Mouse (Mus musculus) forebrain, embryonic 14.5 days (tissue): Measurements from ENCODE around the gene Tspoap1. TPM values are rescaled to one million over a fixed set of nuclear protein-coding genes. Genes with fewer than 3 reads are reported as not detected.
A peak's percentile ranks its signal among the peaks of the same experiment; 100 is the strongest.

ENCODE experiments used
- ATAC-seq: fragments of 200-750 bp; cut with Nextera tagmentation; 2 replicates; pipeline ENCODE4 v1.8.0; 2017; ENCODE audit warnings: mild to moderate bottlenecking, moderate library complexity
- DNase-seq: peaks from one replicate; pipeline ENCODE4 v3.0.0-alpha.2; 2015; ENCODE audit warnings: low spot score
- H3K27ac ChIP-seq: fragments of 300-500 bp; sonication (generic); 2 replicates; pipeline ENCODE4 v1.5.1; 2014; ENCODE audit warnings: low read depth, mild to moderate bottlenecking, control low read depth, low read length, moderate library complexity
- H3K27me3 ChIP-seq: fragments of 300-500 bp; sonication (generic); replicated peaks from 2 replicates; pipeline ENCODE4 v1.6.1; 2014; ENCODE audit warnings: low read length, control low read depth, mixed read lengths; ENCODE audit not compliant: control insufficient read depth, insufficient read depth
- H3K36me3 ChIP-seq: fragments of 300-500 bp; sonication (generic); 2 replicates; pipeline ENCODE4 v1.6.1; 2014; ENCODE audit warnings: low read length, control low read depth; ENCODE audit not compliant: control insufficient read depth, insufficient read depth
- H3K4me1 ChIP-seq: fragments of 300-500 bp; sonication (generic); 2 replicates; pipeline ENCODE4 v1.6.1; 2014; ENCODE audit warnings: antibody characterized with exemption, low read length, control low read depth; ENCODE audit not compliant: control insufficient read depth, insufficient read depth
- H3K4me2 ChIP-seq: fragments of 300-500 bp; sonication (generic); 2 replicates; pipeline ENCODE4 v1.6.1; 2014; ENCODE audit warnings: mild to moderate bottlenecking, control low read depth, low read length
- H3K4me3 ChIP-seq: fragments of 300-500 bp; sonication (generic); 2 replicates; pipeline ENCODE4 v1.5.1; 2014; ENCODE audit warnings: low read depth, low read length, control low read depth
- H3K9ac ChIP-seq: fragments of 300-500 bp; sonication (generic); 2 replicates; pipeline ENCODE4 v1.6.1; 2014; ENCODE audit warnings: mild to moderate bottlenecking, low read length, control low read depth, moderate library complexity
- H3K9me3 ChIP-seq: fragments of 300-500 bp; sonication (generic); replicated peaks from 2 replicates; pipeline ENCODE4 v1.6.1; 2016; ENCODE audit warnings: low read length, control low read depth, mixed read lengths; ENCODE audit not compliant: control insufficient read depth
- WGBS: fragments of 180-500 bp; shearing (Covaris S2); extraction: QIAGEN DNeasy Blood & Tissue Kit; methylation state at CpG from one replicate; pipeline ENCODE4 v1.1.7; 2014; 5-methylcytosine and 5-hydroxymethylcytosine counted together
- polyA plus RNA-seq: library from polyadenylated mRNA; unstranded; fragments of >200 nt; fragmentation: Nextera tagmentation; extraction: Ambion mirVana; gene quantifications from 2 replicates; pipeline ENCODE4 v1.2.1, GENCODE M21; 2014

Tspoap1 gene
- polyA plus RNA-seq, 1 experiment from 2014 or later: 13.5 TPM

DNA sequence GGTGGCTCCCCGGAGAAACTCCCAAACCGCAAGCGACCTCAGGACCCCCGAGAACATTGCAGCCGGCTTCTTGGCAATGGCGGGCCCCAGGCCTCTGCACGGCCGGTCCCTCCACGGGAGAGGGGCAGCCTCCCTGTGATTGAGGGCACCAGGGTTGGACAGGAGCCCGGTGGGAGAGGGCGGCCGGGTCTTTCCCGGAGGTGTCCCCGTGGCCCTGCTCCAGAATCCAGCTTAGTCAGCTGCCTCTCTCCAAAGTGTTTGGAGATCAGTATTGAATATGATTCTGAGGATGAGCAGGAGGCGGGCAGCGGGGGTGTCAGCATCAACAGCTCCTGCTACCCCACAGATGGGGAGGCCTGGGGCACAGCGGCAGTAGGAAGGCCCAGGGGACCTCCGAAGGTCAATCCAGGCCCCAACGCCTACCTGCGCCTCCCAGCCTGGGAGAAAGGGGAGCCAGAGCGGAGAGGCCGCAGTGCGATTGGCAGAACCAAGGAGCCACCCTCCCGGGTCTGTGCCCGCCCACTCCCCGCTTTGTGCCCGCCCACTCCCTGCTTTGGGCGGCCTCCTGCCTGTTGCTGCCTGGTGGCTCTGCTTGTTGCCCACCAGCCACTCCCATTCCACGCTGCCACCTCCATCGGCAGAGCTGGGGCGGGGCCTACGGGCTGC, 17.9 kb downstream of the Tspoap1 start:
- H3K4me2 ChIP-seq: peak overlapping the region; percentile 59
- no peak overlapping the region for H3K27ac ChIP-seq
- peak; percentile 66 for DNase-seq
- H3K9me3 ChIP-seq: no peaks in the 10 kb centered on the region
- WGBS: 5% methylated on average over 29 of the region's 32 CpGs
- peaks cover 39% of the 10 kb centered on the region for H3K36me3 ChIP-seq
- H3K9ac ChIP-seq: peak overlapping the region; percentile 58
- H3K4me1 ChIP-seq: peaks cover 6% of the 10 kb centered on the region; the same call in 1 of the 2 replicates
- ATAC-seq: peak; percentile 89
- peak overlapping the region; percentile 28 for H3K4me3 ChIP-seq
- H3K27me3 ChIP-seq: no peaks in the 10 kb centered on the region

DNA sequence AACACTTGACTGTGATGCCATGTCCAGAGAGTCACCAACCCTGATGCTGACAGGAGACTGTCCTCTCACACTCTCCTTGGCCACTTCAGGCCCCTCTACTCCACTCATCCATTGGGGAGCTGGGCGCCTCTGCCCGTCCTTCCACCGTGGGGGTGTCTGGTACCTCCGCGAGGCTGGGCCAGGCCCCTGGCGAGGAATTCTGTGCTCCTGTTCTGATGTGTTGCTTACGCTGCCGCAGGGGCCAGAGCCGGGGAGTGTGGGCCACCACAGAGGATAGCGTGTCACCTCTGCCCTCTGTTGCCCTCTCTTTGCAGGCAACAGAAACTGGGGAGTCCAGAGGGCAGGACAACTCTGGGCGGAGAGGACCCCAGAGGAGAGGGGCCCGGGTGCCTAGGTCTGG, 18.6 kb downstream of the Tspoap1 start:
- Histone ChIP-seq H3K27ac (no peak overlapping the region), H3K4me3 (no peak overlapping the region; the same call in 1 of the 2 replicates), H3K4me2 (peak overlapping the region; percentile 59; the same call in 1 of the 2 replicates), H3K27me3 (no peaks in the 10 kb centered on the region), H3K4me1 (peaks cover 6% of the 10 kb centered on the region; the same call in 1 of the 2 replicates), H3K9me3 (no peaks in the 10 kb centered on the region), H3K9ac (no peak overlapping the region), H3K36me3 (peaks cover 37% of the 10 kb centered on the region)
- 0 out of 2 replicates have a peak, but pooled peaks have one; percentile 4 for ATAC-seq
- DNase-seq: no peak
- WGBS: 35% methylated on average over 12 of the region's 12 CpGs

DNA sequence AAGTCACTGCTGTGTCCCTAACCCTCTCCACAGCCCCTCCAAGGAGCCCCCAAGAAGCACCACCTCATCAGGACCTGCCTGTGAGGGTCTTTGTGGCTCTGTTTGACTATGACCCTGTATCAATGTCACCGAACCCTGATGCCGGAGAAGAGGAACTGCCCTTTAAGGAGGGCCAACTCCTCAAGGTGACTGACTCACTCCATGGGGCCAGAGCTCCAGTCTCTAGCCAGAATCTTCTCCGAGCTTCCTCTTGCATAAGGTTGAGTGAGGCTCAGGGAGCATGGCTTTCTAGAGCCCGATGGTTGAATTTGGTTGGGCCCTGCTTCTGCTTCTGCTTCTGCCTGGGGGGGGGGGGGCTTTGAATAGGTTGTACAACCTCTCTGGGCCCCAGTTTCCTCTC, 19.1 kb downstream of the Tspoap1 start:
- Histone ChIP-seq H3K36me3 (peaks cover 35% of the 10 kb centered on the region), H3K27ac (no peak overlapping the region), H3K9ac (no peak overlapping the region), H3K27me3 (no peaks in the 10 kb centered on the region), H3K4me1 (peaks cover 6% of the 10 kb centered on the region; the same call in 1 of the 2 replicates), H3K4me2 (no peak overlapping the region), H3K4me3 (no peak overlapping the region), H3K9me3 (no peaks in the 10 kb centered on the region)
- WGBS: 89% methylated on average over 4 of the region's 4 CpGs
- DNase-seq: no peak
- no peak for ATAC-seq

DNA sequence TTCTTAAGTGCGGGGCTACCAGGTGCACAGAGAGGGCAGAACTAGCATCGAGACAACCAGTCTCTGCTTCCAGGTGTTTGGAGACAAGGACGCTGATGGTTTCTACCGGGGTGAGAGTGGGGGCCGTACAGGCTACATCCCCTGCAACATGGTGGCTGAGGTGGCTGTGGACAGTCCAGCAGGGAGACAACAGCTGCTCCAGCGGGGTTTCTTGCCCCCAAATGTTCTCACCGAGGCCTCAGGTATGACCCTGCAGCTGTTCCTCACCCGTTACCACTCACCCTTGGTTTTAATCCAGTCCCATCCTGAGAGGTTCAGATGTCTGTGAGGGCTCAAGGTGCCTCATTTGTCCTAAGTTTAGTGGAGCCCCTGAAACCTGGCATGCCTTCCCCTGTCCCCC, 19.8 kb downstream of the Tspoap1 start:
- Histone ChIP-seq H3K27me3 (no peaks in the 10 kb centered on the region), H3K4me3 (no peak overlapping the region), H3K9ac (no peak overlapping the region), H3K27ac (no peak overlapping the region), H3K4me1 (peaks cover 6% of the 10 kb centered on the region; the same call in 1 of the 2 replicates), H3K36me3 (peaks cover 32% of the 10 kb centered on the region), H3K4me2 (no peak overlapping the region), H3K9me3 (no peaks in the 10 kb centered on the region)
- DNase-seq (no peak), ATAC-seq (no peak)
- 87% methylated on average over 8 of the region's 8 CpGs for WGBS

DNA sequence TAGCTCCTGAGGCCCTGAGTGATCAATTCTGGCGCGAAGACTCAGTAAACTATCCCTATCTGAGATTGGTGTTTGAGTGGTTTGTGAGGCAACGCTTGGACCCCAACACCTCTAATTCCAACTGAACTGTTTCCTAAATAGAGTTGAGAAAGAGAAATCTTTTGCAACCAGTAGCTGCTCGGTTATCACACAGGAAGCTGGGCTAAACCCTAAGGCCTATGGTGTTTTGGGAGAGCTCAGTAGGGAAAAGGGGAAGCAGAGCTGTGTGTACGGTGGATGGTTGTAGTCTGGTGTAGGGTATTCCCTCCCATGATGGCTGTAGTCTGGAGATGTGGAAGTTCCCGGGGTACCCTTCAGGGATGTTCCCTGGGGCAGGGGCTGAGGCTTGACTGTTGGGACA, 29.7 kb downstream of the Tspoap1 start:
- ATAC-seq (no peak), DNase-seq (no peak)
- H3K9ac ChIP-seq: no peak overlapping the region
- no peaks in the 10 kb centered on the region for H3K9me3 ChIP-seq
- no peak overlapping the region for H3K4me3 ChIP-seq
- H3K4me1 ChIP-seq: no peaks in the 10 kb centered on the region
- H3K36me3 ChIP-seq: 0 out of 2 replicates have a peak, but pooled peaks cover 6% of the 10 kb centered on the region
- no peak overlapping the region for H3K4me2 ChIP-seq
- H3K27me3 ChIP-seq: no peaks in the 10 kb centered on the region
- no peak overlapping the region for H3K27ac ChIP-seq
- WGBS: 88% methylated on average over 6 of the region's 6 CpGs

DNA sequence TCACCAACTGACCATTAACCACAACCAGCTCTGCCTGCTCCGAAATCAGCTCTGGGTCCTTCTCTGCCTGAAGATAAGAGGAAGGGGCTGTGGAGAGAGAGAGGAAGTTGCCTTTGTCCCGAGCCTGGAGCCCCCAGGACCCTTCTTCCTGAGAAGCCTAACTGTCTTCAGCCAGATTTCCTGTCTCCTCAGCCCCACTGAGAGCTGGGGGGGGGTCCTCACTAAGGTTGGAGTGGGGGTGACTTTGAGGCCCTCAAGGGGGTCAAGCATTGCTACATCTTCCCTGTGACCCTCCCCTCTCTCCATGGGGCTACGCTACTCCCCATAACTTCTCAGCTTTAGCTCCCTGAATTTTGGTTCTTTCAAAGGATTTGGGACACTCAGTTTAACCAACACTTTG, 33.1 kb downstream of the Tspoap1 start, which contains the start of gene Mpo:
Gene Mpo (plus strand): TSS at position 122 of the 400 bp plus-strand sequence.
- 79% methylated on average over 3 of the region's 3 CpGs for WGBS

DNA sequence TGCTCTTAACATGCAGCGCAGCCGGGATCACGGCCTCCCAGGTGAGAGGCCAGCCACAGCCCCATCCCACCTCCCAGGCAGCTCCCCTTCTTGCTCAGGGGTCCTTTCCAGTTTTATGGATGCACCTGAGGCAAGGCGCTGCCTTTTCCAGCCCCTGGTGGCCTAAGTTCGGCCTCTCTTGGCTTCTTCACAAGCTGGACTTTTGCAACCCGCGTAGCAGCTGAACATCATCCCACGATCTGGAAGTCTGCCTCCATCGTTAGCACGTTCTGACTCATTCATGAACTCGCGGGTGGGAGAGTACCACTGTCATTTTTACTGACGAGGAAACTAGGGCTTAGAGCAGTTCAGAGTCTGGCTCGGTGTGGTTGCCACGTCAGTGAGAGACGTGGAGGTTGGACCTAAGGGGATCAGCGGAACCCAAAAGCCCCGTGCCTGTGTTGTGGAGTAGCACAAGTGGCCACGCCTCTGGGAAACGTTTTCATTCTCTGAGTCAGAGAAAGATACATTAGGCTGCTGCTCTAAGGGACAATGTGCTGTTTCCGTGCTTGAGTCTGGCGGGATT, 41.5 kb downstream of the Tspoap1 start:
- no peaks in the 10 kb centered on the region for H3K36me3 ChIP-seq
- no peaks in the 10 kb centered on the region for H3K4me1 ChIP-seq
- no peak overlapping the region for H3K4me2 ChIP-seq
- no peak for ATAC-seq
- no peaks in the 10 kb centered on the region for H3K9me3 ChIP-seq
- no peaks in the 10 kb centered on the region for H3K27me3 ChIP-seq
- no peak overlapping the region for H3K27ac ChIP-seq
- DNase-seq: no peak
- WGBS: 77% methylated on average over 22 of the region's 22 CpGs
- no peak overlapping the region for H3K4me3 ChIP-seq
- H3K9ac ChIP-seq: no peak overlapping the region

More for the DNA sequence above, 33.1 kb downstream of the Tspoap1 start, which contains the start of gene Mpo:
- H3K9me3 ChIP-seq: no peaks in the 10 kb centered on the region
- no peak within 1 kb of the TSS for H3K9ac ChIP-seq
- no peaks in the 10 kb centered on the region for H3K27me3 ChIP-seq
- no peaks in the 10 kb centered on the region for H3K36me3 ChIP-seq
- DNase-seq: no peak
- H3K4me3 ChIP-seq: no peak within 1 kb of the TSS
- H3K27ac ChIP-seq: no peak within 1 kb of the TSS
- ATAC-seq: no peak
- H3K4me1 ChIP-seq: no peaks in the 10 kb centered on the region
- H3K4me2 ChIP-seq: no peak within 1 kb of the TSS

DNA sequence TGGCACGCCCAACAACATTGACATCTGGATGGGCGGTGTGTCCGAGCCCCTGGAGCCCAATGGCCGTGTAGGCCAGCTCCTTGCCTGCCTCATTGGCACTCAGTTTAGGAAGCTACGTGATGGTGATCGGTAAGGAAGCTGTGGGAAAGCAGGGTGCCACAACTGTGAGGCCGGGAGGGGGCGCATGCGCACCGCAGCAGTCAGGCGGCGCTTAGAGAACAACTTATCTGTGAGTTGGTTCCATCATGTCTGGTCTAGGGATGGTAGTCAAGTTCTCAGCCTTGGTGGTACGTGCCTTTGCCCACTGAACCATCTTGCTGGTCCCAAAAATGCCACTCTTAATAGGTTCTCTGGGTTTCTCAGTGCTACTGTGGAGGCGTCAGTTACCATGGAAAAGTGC, 42.3 kb downstream of the Tspoap1 start:
- H3K4me3 ChIP-seq: no peak overlapping the region
- H3K4me2 ChIP-seq: no peak overlapping the region
- H3K27ac ChIP-seq: no peak overlapping the region
- DNase-seq (peak; percentile 38), ATAC-seq (no peak)
- H3K9me3 ChIP-seq: no peaks in the 10 kb centered on the region
- H3K36me3 ChIP-seq: no peaks in the 10 kb centered on the region
- H3K27me3 ChIP-seq: no peaks in the 10 kb centered on the region
- 51% methylated on average over 14 of the region's 14 CpGs for WGBS
- H3K4me1 ChIP-seq: no peaks in the 10 kb centered on the region
- H3K9ac ChIP-seq: no peak overlapping the region

DNA sequence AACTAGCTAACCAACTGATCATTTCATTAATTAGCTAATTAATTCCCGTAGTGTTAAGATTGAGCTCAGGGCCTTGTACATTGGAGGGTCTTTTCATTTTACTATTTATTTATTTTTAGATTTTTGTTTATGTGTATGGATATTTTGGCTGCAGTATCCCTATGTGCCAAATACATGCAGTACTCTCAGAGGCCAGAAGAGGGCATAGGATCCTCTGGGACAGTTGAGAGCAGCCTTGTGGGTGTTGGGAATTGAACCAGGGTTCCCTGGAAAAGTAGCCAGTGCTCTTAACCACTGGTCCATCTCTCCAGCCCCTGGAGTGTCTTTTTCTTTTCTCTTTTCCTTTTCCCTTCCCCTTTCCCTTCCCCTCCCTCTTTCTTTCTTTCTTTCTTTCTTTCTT, 45.1 kb downstream of the Tspoap1 start:
- Histone ChIP-seq H3K4me3 (no peak overlapping the region), H3K27ac (no peak overlapping the region), H3K4me2 (no peak overlapping the region), H3K9me3 (no peaks in the 10 kb centered on the region), H3K9ac (no peak overlapping the region), H3K4me1 (no peaks in the 10 kb centered on the region), H3K36me3 (no peaks in the 10 kb centered on the region), H3K27me3 (no peaks in the 10 kb centered on the region)
- 64% methylated on average over 1 of the region's 1 CpGs for WGBS
- ATAC-seq: no peak
- DNase-seq: no peak
